Mouse (Mus musculus): ENCODE measurements around the gene Uba52.

GRCm38 (mm10) chr8:70502540-70502939 lies 8.1 kb downstream of the Uba52 start:
- no peak for TF ChIP-seq EP300 (IDR thresholded peaks at IDR 0.05; ENCODE audit: low read depth)
- TF ChIP-seq CTCF (IDR thresholded peaks at IDR 0.05; ENCODE audit: low read depth): no peak

Data from liver, postnatal 0 days (tissue).